Mouse (Mus musculus): Measurements from ENCODE around the gene Faf1. TPM values are rescaled to one million over a fixed set of nuclear protein-coding genes. Genes with fewer than 3 reads are reported as not detected.
A peak's percentile ranks its signal among the peaks of the same experiment; 100 is the strongest.

Gene Faf1
- polyA plus RNA-seq, 1 experiment from 2014 or later, result 43.3 TPM

- H3K4me1 ChIP-seq (ENCODE audit: control insufficient read depth, insufficient read depth, low read length), result peaks cover 6% of the 10 kb centered on the region; the same call in 1 of the 2 replicates
- H3K4me3 ChIP-seq (ENCODE audit: low read depth, low read length), result no peak overlapping the region
- H3K9me3 ChIP-seq (ENCODE audit: control insufficient read depth, low read length), result no peaks in the 10 kb centered on the region
- no peak overlapping the region for H3K4me2 ChIP-seq (ENCODE audit: low read depth)
- WGBS, result 3% methylated on average over 3 of the region's 3 CpGs
- no peak overlapping the region for H3K9ac ChIP-seq (ENCODE audit: low read length)
- peaks cover 78% of the 10 kb centered on the region for H3K27me3 ChIP-seq (ENCODE audit: control insufficient read depth, insufficient read depth, low read length)
- DNase-seq (ENCODE audit: low spot score), result no peak
- no peaks in the 10 kb centered on the region for H3K36me3 ChIP-seq (ENCODE audit: control insufficient read depth, insufficient read depth, low read length)
- H3K27ac ChIP-seq (ENCODE audit: low read depth, low read length), result no peak overlapping the region
- no peak for ATAC-seq (ENCODE audit: insufficient read depth, low FRiP score, low TSS enrichment)
These were observed 15.8 kb upstream of the Faf1 start for GRCm38 (mm10) chr4:109660568-109660967.

DNA sequence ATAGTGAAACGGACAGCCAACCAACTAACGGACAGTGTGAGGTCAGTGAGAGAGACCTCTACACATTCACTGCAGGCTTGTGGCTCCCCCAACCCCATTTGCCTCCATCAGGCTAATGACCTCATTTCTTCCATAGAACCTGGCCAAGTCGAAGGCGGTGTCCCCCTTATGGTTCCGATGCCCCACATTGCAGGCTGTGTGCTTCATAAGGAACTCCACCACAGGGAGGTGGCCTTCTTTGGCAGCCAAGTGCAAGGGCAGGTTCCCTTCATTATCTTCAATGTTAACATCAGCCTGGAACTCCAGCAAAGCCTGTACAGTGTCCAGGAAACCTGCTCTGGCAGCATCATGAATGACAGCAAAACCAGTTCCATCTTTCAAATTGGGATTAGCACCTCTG is 15.2 kb upstream of the Faf1 start:
- Histone ChIP-seq H3K4me3 (ENCODE audit: low read depth, low read length) (no peak overlapping the region), H3K9me3 (ENCODE audit: control insufficient read depth, low read length) (no peaks in the 10 kb centered on the region), H3K9ac (ENCODE audit: low read length) (no peak overlapping the region), H3K4me2 (ENCODE audit: low read depth) (no peak overlapping the region), H3K27me3 (ENCODE audit: control insufficient read depth, insufficient read depth, low read length) (peaks cover 79% of the 10 kb centered on the region), H3K36me3 (ENCODE audit: control insufficient read depth, insufficient read depth, low read length) (no peaks in the 10 kb centered on the region), H3K27ac (ENCODE audit: low read depth, low read length) (no peak overlapping the region), H3K4me1 (ENCODE audit: control insufficient read depth, insufficient read depth, low read length) (peaks cover 6% of the 10 kb centered on the region; the same call in 1 of the 2 replicates)
- 2% methylated on average over 5 of the region's 5 CpGs for WGBS
- ATAC-seq (ENCODE audit: insufficient read depth, low FRiP score, low TSS enrichment) (no peak), DNase-seq (ENCODE audit: low spot score) (no peak)

- Histone ChIP-seq H3K27ac (ENCODE audit: low read depth, low read length) (no peak overlapping the region), H3K4me3 (ENCODE audit: low read depth, low read length) (no peak overlapping the region), H3K4me1 (ENCODE audit: control insufficient read depth, insufficient read depth, low read length) (peaks cover 3% of the 10 kb centered on the region; the same call in 1 of the 2 replicates), H3K27me3 (ENCODE audit: control insufficient read depth, insufficient read depth, low read length) (peaks cover 68% of the 10 kb centered on the region), H3K36me3 (ENCODE audit: control insufficient read depth, insufficient read depth, low read length) (no peaks in the 10 kb centered on the region), H3K9ac (ENCODE audit: low read length) (no peak overlapping the region), H3K4me2 (ENCODE audit: low read depth) (no peak overlapping the region), H3K9me3 (ENCODE audit: control insufficient read depth, low read length) (no peaks in the 10 kb centered on the region)
- WGBS, result 4% methylated on average over 5 of the region's 5 CpGs
- DNase-seq (ENCODE audit: low spot score) (no peak), ATAC-seq (ENCODE audit: insufficient read depth, low FRiP score, low TSS enrichment) (no peak)
These were observed 14.1 kb upstream of the Faf1 start for GRCm38 (mm10) chr4:109662271-109662670.

DNA sequence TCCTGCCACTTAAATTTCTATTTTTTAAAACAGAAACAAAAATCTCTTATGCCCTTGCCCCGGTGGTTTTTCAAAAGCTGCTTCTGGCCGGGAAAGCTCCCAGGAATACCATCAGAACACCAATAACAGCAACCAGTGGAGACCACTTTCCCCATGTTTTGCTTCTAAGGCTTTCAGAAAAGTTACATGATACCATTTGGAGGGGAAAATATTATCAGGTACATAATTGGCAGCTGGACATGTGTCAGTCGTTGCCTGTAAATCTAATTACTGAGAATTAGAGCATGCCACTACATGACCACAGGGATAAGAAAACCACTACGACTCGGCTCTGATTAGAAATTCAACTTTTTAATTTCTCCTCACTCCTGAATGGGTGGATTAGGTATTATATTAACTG is 12.3 kb upstream of the Faf1 start:
- WGBS, result 7% methylated on average over 5 of the region's 5 CpGs
- Histone ChIP-seq H3K9ac (ENCODE audit: low read length) (no peak overlapping the region), H3K27me3 (ENCODE audit: control insufficient read depth, insufficient read depth, low read length) (peaks cover 52% of the 10 kb centered on the region), H3K27ac (ENCODE audit: low read depth, low read length) (no peak overlapping the region), H3K4me3 (ENCODE audit: low read depth, low read length) (no peak overlapping the region), H3K36me3 (ENCODE audit: control insufficient read depth, insufficient read depth, low read length) (no peaks in the 10 kb centered on the region), H3K4me1 (ENCODE audit: control insufficient read depth, insufficient read depth, low read length) (no peaks in the 10 kb centered on the region), H3K4me2 (ENCODE audit: low read depth) (no peak overlapping the region), H3K9me3 (ENCODE audit: control insufficient read depth, low read length) (no peaks in the 10 kb centered on the region)
- ATAC-seq (ENCODE audit: insufficient read depth, low FRiP score, low TSS enrichment) (no peak), DNase-seq (ENCODE audit: low spot score) (no peak)

DNA sequence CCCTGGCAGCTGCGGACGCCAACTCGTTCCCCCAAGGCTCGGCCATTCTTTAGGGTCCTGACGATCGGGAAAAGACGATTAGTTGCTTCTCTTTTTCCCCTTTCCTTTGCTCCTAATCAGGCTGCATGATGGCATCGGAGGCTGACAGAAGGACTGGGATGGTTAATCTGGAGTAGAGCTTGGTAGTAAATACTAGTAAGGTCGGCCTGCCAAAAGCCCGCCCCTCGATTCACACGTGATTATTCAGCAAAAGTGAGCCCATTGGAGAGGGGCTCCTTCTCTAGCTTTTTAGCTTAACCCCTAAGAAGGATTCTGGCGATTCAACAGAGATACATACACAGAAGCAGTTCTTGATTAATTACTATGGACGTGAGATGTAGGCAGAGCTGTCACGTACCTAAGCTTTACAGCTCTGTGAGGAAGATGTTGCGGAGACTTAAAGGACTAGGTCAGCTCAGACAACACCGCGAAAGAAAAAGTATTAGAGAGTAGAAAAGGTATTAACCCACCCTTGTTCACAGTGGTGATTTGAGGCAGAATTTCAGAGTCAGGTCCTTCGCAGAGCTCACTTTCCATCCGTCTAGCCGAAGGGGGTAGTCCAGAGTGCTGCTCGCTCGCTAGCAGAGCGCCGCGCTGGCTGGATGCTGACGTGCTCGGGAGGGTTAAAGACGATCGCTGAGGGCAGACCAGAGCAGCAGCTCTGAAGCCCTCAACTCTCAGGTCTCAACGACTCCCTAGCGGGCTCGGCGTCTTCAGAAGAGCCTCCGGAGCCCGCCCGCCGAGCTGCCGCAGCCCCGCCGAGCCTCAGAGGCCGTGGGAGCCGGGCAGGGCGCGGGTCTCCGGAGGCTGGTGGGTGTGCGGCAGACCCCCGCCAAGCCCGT is 11.0 kb upstream of the Faf1 start:
- WGBS, result under 1% methylated on average over 49 of the region's 49 CpGs
- peak; percentile 67 for DNase-seq (ENCODE audit: low spot score)
- Histone ChIP-seq H3K4me3 (ENCODE audit: low read depth, low read length) (peak overlapping the region; percentile 65), H3K27ac (ENCODE audit: low read depth, low read length) (no peak overlapping the region), H3K4me1 (ENCODE audit: control insufficient read depth, insufficient read depth, low read length) (no peaks in the 10 kb centered on the region), H3K9me3 (ENCODE audit: control insufficient read depth, low read length) (no peaks in the 10 kb centered on the region), H3K36me3 (ENCODE audit: control insufficient read depth, insufficient read depth, low read length) (no peaks in the 10 kb centered on the region), H3K27me3 (ENCODE audit: control insufficient read depth, insufficient read depth, low read length) (peaks cover 42% of the 10 kb centered on the region), H3K9ac (ENCODE audit: low read length) (peak overlapping the region; percentile 85), H3K4me2 (ENCODE audit: low read depth) (peak overlapping the region; percentile 64)
- ATAC-seq (ENCODE audit: insufficient read depth, low FRiP score, low TSS enrichment), result peak; percentile 28

GRCm38 (mm10) chr4:109665982-109666460 is 10.4 kb upstream of the Faf1 start:
- H3K9me3 ChIP-seq (ENCODE audit: control insufficient read depth, low read length), result no peaks in the 10 kb centered on the region
- no peaks in the 10 kb centered on the region for H3K4me1 ChIP-seq (ENCODE audit: control insufficient read depth, insufficient read depth, low read length)
- H3K27me3 ChIP-seq (ENCODE audit: control insufficient read depth, insufficient read depth, low read length), result peaks cover 37% of the 10 kb centered on the region
- H3K27ac ChIP-seq (ENCODE audit: low read depth, low read length), result no peak overlapping the region
- peak overlapping the region; percentile 85 for H3K9ac ChIP-seq (ENCODE audit: low read length)
- H3K36me3 ChIP-seq (ENCODE audit: control insufficient read depth, insufficient read depth, low read length), result no peaks in the 10 kb centered on the region
- peak overlapping the region; percentile 65 for H3K4me3 ChIP-seq (ENCODE audit: low read depth, low read length)
- H3K4me2 ChIP-seq (ENCODE audit: low read depth), result peak overlapping the region; percentile 64
- DNase-seq (ENCODE audit: low spot score), result peak; percentile 66
- peak; percentile 60 for ATAC-seq (ENCODE audit: insufficient read depth, low FRiP score, low TSS enrichment)
- under 1% methylated on average over 42 of the region's 49 CpGs for WGBS

DNA sequence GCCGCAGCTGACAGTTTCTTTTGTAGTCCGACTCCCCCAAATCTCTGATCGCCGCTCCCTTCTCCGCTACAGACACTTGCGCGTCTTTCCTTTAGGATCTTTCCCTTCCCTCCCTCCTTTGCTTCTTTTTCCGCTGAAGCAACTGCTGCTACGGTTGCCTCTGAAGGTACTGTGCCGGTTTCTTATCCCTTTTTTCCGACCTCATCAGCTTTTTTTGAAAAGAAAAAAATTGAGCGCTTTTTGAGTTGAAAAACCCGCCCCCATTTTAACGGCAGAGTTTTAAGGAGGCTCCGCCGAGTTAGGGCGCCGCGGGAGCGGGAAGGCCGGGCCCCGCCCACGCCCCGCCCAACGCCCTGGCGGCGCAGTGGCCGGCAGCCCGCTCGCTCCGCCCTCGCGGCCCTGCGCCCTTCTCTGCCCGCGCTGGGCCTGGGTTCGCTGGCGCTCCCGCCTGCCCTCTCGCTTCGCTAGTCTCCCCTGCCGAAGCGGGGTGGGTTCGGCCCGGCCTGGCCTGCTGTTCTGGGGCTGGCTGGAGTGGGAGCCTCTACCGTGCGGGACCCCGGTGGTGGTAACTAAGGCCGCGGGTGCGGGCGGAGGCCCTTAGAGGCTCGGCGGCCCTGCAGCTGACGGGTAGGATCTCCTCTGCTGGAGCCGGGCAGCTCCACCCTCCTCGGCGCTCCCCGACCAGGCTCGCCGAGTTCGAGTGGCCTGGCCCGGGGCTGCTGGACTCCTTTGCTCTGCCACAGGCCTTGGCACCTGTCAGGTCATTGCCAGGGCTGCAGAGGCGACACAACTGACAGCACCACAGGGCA is 9.7 kb upstream of the Faf1 start, which contains the start of gene Cdkn2c:
Gene Cdkn2c, minus strand, starts transcription at position 729 of the 809 bp plus-strand sequence.
- Histone ChIP-seq H3K27ac (ENCODE audit: low read depth, low read length) (peak within 1 kb of the TSS; percentile 64; the same call in 1 of the 2 replicates), H3K4me2 (ENCODE audit: low read depth) (peak within 1 kb of the TSS; percentile 64), H3K4me3 (ENCODE audit: low read depth, low read length) (peak within 1 kb of the TSS; percentile 65), H3K4me1 (ENCODE audit: control insufficient read depth, insufficient read depth, low read length) (no peaks in the 10 kb centered on the region), H3K9ac (ENCODE audit: low read length) (peak within 1 kb of the TSS; percentile 85), H3K27me3 (ENCODE audit: control insufficient read depth, insufficient read depth, low read length) (peaks cover 30% of the 10 kb centered on the region), H3K9me3 (ENCODE audit: control insufficient read depth, low read length) (no peaks in the 10 kb centered on the region), H3K36me3 (ENCODE audit: control insufficient read depth, insufficient read depth, low read length) (no peaks in the 10 kb centered on the region)
- ATAC-seq (ENCODE audit: insufficient read depth, low FRiP score, low TSS enrichment) (peak; percentile 92), DNase-seq (ENCODE audit: low spot score) (peak; percentile 91)
- WGBS, result under 1% methylated on average over 58 of the region's 64 CpGs

- ATAC-seq (ENCODE audit: insufficient read depth, low FRiP score, low TSS enrichment) (no peak), DNase-seq (ENCODE audit: low spot score) (no peak)
- Histone ChIP-seq H3K36me3 (ENCODE audit: control insufficient read depth, insufficient read depth, low read length) (no peaks in the 10 kb centered on the region), H3K9me3 (ENCODE audit: control insufficient read depth, low read length) (no peaks in the 10 kb centered on the region), H3K4me1 (ENCODE audit: control insufficient read depth, insufficient read depth, low read length) (no peaks in the 10 kb centered on the region), H3K27ac (ENCODE audit: low read depth, low read length) (no peak overlapping the region), H3K4me3 (ENCODE audit: low read depth, low read length) (peak overlapping the region; percentile 65; the same call in 1 of the 2 replicates), H3K4me2 (ENCODE audit: low read depth) (peak overlapping the region; percentile 64), H3K9ac (ENCODE audit: low read length) (no peak overlapping the region; the same call in 1 of the 2 replicates), H3K27me3 (ENCODE audit: control insufficient read depth, insufficient read depth, low read length) (peaks cover 24% of the 10 kb centered on the region)
- WGBS, result 35% methylated on average over 2 of the region's 2 CpGs
These were observed 8.9 kb upstream of the Faf1 start for GRCm38 (mm10) chr4:109667518-109667917.
